Mouse (Mus musculus): Measurements from ENCODE around the gene Map4k5.

Map4k5 gene

DNA sequence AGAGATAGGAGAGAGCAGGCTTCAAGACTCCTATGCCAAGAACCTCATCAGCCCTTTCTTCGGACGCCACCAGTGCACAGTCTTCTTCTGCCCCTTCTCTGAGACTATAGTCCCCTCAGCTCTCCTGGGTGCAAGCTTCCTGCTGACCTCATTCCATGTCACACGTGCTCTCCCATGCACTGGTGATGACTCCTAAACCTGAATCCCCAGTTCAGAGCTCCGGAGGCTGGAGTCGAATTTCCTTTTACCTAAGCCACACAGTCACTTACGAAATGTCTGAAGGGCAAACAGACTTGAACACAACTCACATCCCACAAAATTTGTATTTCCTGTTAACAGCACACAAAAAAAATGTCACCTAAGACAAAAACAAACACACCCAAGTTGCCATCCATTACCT lies 5.2 kb downstream of the Map4k5 start:
- no peak for DNase-seq (ENCODE audit: low read depth, low spot score)

GRCm38 (mm10) chr12:69885170-69885923 lies 7.7 kb downstream of the Map4k5 start:
- no peak for DNase-seq (ENCODE audit: low read depth, low spot score)

DNA sequence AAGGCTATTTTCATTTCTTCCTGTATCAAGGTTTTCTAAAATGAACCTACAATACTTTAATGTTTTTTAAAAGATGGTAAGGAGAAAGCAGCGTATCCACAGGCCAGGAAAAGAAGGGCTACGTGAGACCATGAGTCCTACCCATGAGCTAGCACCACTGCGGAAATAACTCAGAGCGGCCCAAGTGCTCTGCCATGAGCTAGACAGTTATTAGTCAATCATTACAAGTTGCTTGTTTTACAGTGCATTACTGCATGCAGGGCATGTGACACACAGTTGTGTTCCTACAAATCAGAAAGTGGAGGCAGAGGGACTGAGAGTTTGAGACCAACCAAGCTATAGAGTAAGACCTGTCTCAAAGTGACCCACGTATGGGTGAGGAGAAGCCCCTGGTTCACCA lies 8.9 kb downstream of the Map4k5 start:
- DNase-seq (ENCODE audit: low read depth, low spot score) = no peak

GRCm38 (mm10) chr12:69881198-69881905 lies 11.6 kb downstream of the Map4k5 start:
- no peak for DNase-seq (ENCODE audit: low read depth, low spot score)

GRCm38 (mm10) chr12:69879739-69880138 lies 13.3 kb downstream of the Map4k5 start:
- no peak for DNase-seq (ENCODE audit: low read depth, low spot score)

DNA sequence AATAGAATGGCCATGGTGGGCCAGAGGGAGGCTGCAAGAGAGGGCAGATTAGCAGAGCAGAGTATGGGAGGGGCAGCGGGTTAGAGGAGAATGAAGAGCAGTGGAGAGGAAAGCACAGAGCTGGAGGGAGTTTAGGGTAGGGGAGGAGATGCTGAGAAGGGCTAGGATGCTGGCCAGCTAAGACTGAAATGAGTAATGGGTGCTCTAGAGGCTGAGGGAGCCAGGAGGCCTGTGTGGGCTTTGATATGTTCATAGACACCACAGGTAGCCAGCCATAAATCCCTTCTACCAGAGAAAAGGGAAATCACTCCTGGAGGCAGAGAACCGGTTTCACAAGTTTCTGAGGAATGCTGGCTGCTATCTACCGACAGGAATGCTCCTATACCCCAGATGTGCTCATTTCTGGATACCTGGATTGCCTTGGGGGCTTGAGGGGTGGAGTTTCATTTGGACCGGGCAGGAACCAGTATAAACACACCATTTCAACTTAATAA lies 13.8 kb downstream of the Map4k5 start:
- DNase-seq (ENCODE audit: low read depth, low spot score) = no peak

GRCm38 (mm10) chr12:69877842-69878363 lies 15.1 kb downstream of the Map4k5 start:
- DNase-seq (ENCODE audit: low read depth, low spot score) = no peak

DNA sequence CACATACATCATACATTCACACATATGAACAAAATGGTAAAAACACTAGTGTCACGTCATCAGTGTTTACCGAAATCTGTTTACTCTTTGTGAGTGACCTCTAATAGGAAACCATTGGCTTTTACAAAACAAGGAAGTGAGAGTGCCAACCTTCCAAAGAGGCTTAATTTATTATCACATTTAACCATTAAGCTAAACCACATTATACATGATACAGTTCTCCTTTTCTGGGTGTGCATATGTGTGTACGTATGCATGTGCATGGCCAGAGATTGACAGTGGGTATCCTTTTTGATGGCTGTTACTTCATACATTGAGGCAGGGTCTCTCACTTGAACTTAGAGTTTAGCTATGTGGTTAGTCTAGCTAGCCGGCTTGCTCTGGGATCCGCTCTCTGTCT lies 21.4 kb downstream of the Map4k5 start:
- DNase-seq (ENCODE audit: low read depth, low spot score) = no peak

DNA sequence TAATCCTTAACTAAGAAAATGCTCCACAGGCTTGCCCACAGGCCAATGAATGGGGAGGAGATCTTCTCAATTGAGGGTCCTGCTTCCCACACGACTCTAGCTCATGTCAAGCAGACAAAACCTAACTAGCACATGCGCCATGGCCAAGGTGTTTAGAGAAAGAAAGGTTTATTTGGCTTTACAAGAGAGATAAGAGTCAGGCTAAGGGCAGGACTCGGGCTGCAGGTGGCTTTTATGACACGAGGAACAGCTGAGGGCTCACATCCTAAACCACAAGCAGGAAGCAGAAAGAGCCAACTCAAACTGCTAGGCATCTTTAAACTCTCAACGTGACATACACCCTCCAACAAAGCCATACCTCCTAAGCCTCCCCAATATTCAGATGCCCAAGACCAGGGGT lies 25.7 kb downstream of the Map4k5 start:
- no peak for DNase-seq (ENCODE audit: low read depth, low spot score)

DNA sequence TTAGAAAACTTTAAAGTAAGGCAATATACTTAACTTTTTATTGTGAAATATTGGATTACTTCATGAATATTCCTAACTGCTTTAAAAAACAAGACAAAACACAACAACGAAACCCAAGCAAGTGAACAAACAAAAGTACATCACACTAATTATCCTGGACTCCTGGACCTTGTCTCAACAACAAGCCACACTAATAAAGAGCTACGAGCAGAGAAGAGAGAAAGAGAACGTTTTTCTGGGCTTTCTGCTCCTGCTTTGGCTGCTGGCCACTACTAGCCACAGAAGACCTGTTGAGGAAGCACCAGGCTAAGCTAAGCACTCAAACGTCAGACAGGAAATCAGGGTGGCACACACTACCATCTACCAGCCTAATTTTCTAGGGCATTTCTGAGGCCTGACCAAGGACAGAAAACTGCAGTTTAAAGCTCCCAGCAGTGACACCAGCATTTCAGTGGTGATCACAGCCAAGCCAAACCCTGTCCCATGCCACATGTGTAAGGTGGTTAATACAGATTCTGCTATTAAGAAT lies 28.8 kb downstream of the Map4k5 start:
- DNase-seq (ENCODE audit: low read depth, low spot score) = no peak

GRCm38 (mm10) chr12:69863505-69863904 lies 29.5 kb downstream of the Map4k5 start:
- no peak for DNase-seq (ENCODE audit: low read depth, low spot score)

DNA sequence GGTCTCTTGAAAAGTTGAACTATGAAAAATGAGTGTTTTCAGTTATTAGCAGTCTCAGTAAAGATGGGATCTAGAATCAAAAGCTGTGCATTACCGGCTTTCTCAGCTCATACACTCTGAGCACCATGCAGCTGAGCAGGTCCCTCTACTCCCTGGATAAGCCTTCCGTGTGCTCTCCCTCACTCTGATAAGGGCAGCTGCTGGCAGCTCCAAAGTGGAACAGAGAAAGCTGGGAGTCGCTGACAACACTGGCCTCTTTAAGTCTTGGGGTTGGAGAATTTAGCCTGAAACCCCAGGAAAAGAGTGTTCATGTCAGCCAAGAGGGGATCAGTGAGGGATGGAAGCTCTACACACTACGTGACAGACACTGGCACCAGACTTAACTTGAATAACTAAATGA lies 34.2 kb downstream of the Map4k5 start:
- DNase-seq (ENCODE audit: low read depth, low spot score) = no peak

DNA sequence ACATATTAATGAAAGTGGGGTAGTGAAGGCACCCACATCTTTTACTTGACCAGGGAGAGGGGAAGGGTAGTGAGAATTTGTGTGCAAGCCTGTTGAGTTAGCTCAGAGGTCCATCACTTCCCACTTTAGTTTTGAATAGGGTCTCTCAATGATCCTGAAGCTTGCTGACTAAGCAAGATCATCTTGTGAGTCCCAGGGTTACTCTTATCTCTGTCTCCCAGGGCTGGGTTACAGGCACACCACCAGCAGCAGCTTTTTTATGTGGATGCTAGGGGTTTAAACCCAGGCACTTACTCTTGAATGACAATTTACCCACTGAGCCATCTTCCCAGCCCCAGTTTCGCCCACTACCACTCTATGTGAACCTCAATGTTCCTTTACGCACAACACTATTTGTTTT lies 35.4 kb downstream of the Map4k5 start:
- DNase-seq (ENCODE audit: low read depth, low spot score) = no peak

GRCm38 (mm10) chr12:69856398-69856797 lies 36.6 kb downstream of the Map4k5 start:
- no peak for DNase-seq (ENCODE audit: low read depth, low spot score)

DNA sequence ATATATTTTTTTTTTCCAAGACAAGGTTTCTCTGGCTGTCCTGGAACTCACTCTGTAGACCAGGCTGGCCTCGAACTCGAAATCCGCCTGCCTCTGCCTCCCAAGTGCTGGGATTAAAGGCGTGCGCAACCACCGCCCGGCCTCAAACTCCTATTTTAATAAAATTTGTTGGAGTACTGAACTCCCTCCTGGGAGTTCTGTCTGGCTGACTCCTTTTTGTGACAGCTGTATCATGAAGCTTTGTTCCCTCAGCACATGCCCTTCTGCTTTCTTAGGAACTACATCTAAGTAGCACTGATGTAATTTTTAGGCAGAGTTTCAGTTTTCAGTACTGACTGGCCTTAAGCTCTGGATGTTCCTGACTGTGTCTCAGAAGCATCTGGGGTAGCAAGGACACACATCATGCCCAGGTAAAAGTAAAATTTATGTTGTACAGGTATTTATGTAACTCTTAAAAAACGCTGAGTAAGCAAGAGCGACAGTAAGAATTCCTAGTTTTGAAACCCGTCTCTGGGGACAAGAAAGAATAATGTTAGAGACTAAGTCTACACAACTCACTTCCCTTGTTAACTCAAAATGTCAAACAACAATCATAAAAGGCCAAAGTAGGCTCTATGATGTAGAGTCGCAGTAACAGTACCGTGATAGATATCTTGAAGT lies 37.2 kb downstream of the Map4k5 start:
- no peak for DNase-seq (ENCODE audit: low read depth, low spot score)

DNA sequence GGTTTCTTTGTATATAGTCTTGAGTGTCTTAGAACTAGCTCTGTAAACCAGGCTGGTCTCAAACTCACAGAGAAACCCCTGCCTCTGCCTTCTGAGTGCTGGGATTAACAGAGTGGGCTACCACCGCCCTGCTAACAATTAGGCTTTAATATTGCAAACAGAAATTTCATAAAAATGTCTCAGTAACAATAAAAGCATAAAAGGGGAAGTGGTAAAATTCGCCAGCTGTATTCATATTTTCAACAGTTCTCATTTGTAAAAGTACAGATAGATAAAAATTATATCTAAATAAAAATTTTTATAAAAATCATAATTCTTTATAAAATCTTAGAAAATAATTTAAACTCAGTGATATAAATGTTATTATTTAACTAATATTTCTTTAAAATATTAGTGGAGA lies 39.1 kb downstream of the Map4k5 start:
- no peak for DNase-seq (ENCODE audit: low read depth, low spot score)

GRCm38 (mm10) chr12:69853387-69853786 lies 39.6 kb downstream of the Map4k5 start:
- DNase-seq (ENCODE audit: low read depth, low spot score) = no peak

GRCm38 (mm10) chr12:69852288-69852687 lies 40.7 kb downstream of the Map4k5 start:
- no peak for DNase-seq (ENCODE audit: low read depth, low spot score)

DNA sequence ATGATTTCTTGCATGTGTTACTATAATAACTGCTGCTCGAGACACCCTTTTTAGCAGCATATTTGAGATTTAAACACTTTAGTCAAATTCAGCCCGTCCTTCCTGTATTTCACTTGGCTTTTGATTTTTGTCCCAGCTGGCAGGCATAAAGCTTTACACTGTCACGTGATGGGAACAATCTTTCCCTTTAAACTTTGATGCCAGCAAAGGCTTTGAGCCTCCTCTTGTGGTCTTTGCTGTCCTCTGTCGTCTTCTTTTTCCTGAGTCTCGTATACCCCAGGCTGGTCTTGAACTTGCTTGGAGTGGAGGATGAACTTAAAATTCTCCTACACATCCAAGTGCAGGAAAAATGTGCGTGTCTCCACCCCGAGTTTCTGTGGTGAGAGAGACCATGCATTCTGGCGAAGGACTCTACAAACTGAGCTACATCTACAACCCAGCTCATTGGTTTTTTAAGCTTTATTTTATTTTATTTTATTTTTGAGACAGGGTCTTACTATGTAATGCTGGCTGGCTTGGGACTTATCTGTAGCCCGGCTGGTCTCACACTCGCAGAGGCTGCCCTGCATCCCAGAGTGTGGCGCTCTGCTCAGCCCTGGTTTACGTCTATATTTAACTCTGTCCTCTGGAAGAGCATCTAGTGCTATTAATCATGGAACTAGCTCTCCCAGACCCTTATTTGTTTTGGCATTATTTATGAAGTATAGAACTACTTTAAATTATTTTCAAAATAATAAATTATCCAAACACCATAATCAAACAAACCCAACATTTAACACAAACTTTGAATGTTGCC lies 44.7 kb downstream of the Map4k5 start:
- DNase-seq (ENCODE audit: low read depth, low spot score) = no peak

GRCm38 (mm10) chr12:69846499-69846898 lies 46.5 kb downstream of the Map4k5 start:
- DNase-seq (ENCODE audit: low read depth, low spot score) = no peak

DNA sequence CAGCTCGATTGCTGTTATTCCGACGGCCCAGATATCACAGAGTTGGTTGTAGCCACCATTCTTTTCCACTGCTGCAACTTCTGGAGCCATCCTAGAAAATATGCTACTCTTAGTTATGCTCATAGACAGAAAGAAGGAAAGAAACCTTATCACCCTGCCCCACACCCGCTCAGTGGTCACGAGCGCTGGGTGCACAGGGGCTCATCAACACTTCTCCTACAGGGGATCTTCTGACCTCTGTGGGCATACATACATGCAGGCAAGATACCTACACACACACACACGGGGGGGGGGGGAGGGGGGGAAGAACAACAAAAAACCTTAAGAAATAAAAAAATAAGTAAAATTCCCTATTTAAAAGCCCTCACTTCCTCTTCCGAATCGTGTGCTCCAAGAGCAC lies 47.3 kb downstream of the Map4k5 start:
- DNase-seq (ENCODE audit: low read depth, low spot score) = no peak
